Mouse (Mus musculus) right cerebral cortex, postnatal 10 days (tissue): ENCODE measurements around the gene Col6a4.
A peak's percentile ranks its signal among the peaks of the same experiment; 100 is the strongest.

ENCODE experiments used
- DNase-seq, 2 experiments: peaks; one replicate each; pipeline ENCODE4 v3.0.0; 2021; ENCODE audit warnings: low spot score in 2 of 2

The Col6a4 gene

GRCm38 (mm10) chr9:105960533-105960932, 136.1 kb downstream of the Col6a4 start, which contains the start of gene Col6a5:
Gene Col6a5 (minus strand): TSS chr9:105960643.
- DNase-seq: no peak

GRCm38 (mm10) chr9:105959116-105959515, 137.5 kb downstream of the Col6a4 start:
- DNase-seq: no peak

GRCm38 (mm10) chr9:105949755-105950154, 146.8 kb downstream of the Col6a4 start:
- peak in 1 of 2 experiments; percentile 64 for DNase-seq

GRCm38 (mm10) chr9:105947577-105947976, 149.0 kb downstream of the Col6a4 start:
- DNase-seq: peak; percentile 55 to 71
